Mouse (Mus musculus): ENCODE results near the gene Fndc3b.
"Not testable (repeated sequence)": the region's sequence is repeated elsewhere in the genome, so short reads cannot be mapped to it uniquely, and the experiment has no call there.

Fndc3b gene

DNA sequence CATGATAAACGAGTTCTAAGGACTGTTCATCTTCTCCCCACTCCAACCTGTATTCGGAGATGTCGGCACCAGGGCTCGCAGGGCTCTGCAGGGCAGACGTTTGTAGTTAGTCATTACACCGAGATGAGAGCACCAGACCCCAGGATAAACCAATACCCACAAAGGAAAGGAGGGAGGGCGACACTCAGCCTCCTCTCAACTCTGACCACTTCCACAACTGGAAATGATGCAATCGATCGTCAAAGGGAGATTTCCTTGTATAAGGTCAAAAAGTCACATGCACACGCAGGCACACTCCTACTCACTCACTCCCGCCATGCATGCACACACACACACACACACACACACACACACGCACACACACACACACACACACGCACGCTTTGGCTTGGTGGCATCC, 254.6 kb downstream of the Fndc3b start:
- DNase-seq = no peak

DNA sequence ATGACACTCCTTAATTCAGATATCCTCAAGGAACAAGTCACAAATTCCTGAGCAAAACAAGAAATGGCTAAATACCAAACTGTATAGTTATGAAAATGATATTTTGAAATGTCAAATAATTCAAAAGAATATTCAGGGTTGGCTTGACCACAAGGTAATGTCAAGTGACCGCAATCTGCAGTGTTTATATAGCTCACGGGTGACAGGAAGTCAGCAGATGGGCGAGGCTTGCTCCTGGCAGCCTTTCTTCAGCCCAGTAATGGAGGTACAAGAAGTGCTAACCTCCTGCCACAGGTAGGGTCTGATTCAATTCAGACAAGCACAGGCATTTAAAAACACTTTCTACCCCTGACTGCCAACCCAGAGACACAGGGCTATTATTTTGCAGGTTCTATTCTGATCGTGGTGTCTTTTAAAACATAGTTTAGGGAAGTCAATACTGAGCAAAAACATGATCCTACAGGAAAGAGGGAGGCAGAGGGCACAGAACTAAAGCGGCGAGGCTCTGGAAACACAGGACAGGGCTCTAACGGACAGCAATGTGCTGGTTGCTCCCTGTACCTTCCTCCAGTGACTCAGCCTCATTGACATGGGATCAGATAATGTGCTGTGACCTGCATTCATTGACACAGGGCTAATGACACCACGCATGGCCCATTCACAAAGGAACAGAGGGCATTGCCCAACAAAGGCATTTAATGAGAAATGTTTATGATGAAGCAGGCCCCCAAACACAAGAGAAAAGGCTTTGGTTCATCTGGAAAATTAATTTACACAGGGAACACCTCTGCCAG, 256.5 kb downstream of the Fndc3b start:
- no peak for DNase-seq

- no peak for DNase-seq
Measured at GRCm38 (mm10) chr3:27453453-27454098, 257.5 kb downstream of the Fndc3b start.

GRCm38 (mm10) chr3:27449447-27449846, 261.7 kb downstream of the Fndc3b start:
- no peak for DNase-seq

- no peak for DNase-seq
Measured at GRCm38 (mm10) chr3:27448367-27448766, 262.7 kb downstream of the Fndc3b start.

DNA sequence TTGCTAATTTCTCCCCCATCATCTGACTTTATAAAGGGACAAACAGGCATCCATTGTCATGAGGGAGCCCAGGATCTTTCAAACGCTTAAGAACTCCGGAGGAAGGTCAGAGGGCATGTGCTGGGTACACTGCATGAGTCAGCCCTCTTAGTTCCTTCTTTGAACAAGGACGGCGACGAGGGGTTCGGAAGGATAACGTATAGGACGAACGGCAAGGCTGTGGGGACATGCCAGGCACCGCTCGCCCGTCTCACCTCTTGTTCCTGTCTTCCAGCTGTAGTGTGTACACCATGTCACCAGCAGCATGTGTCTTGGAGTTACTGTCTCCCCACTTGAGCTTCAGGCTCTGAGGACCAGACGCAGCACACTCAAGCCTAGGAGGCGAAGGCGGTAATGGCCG, 271.4 kb downstream of the Fndc3b start:
- DNase-seq = no peak

GRCm38 (mm10) chr3:27435096-27435620, 275.9 kb downstream of the Fndc3b start:
- DNase-seq = no peak

DNA sequence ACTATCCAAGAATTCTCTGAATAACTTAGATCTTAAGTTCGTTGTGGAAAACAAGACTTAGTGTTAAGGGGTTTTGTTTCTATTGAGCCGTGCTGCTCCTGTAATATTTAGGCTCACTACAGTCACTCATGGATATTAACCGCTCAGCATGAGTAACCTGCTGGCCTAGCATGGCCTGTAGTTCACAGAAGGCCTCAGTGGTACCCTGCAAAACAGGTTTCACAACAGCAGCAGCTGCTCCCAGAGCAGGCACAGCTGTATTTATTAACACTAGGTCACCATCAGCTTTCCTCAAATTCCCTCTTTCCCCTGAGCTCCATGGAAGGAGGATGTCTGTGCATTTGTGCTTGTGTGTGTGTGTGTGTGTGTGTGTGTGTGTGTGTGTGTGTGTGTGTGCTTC, 278.1 kb downstream of the Fndc3b start:
- no peak for DNase-seq

GRCm38 (mm10) chr3:27430621-27431263, 280.4 kb downstream of the Fndc3b start:
- DNase-seq = no peak

DNA sequence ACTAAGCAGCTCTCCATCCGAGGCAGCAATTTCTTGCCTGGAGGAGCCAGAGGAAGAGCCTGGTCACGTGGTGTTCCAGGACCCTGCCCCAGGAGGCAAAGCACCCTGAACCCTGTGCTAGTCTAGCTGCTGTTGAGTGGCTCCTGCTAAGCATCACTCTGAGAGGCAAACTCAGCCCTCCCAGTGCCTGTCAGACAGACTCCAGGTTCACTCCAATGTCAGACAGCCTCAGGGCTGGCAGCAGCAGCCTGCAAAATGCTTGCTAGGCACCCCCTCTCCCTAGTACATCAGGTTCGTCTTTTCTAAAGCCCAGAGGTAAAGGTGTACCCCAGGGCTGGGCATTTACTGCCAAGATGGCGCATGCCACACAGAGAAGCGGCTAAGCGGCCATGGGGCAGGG, 283.7 kb downstream of the Fndc3b start:
- DNase-seq = no peak

GRCm38 (mm10) chr3:27424049-27424667, 286.9 kb downstream of the Fndc3b start:
- DNase-seq = no peak

DNA sequence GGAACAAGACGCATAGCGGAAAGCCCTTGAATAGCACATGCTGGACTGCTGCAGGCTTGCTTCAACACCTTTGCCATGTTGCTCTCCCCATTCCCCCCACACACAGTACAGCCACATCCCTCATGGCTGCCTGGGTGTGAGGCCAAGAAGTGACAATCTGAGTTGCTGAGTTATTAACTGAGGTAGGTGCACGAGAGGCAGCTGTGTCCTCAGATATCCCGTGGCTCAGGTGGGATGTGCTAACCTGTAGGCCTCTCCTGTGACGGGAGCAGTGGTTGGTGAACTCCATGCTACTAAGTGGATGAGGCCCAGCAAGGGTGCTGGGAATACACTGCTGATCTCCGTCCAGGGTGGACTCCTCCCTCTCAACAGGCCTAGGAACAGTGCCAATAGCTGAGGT, 288.6 kb downstream of the Fndc3b start:
- no peak for DNase-seq

GRCm38 (mm10) chr3:27421980-27422379, 289.1 kb downstream of the Fndc3b start:
- no peak for DNase-seq

DNA sequence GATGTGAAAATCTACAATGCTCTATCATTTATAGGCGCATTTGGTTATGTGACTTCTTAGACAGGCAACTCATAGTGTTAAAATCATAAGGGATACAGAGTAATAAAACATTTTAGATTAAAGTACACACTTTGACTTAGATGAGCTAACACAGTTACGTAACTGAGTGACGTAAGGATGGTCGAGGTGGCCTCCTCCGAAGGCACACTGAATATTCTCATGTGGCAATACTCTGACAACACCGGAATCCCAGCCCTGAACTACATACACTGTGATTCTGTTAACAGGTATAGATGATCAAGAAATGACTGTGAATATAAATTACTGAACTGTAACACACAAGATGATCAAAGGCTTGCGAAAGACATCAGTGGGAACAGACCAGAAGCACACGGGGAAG, 292.5 kb downstream of the Fndc3b start:
- DNase-seq = no peak

DNA sequence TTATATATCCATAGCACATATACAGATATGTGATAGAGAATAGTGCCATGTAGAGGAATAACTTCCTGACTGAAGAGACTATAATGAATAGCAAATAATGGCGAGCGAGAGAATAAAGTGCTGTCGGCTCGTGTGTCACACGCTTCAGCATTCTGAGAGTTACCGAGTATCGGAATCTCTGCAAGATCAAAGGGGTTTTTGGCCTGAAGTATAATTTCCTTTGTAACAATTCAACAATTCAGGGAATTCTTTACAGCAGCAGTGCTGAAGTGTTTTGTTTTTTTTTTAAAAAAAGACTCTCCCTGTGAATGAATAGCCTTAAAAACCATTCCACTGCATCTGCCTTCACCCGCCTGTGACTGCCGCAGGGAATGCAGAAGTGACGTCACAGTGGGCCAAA, 294.3 kb downstream of the Fndc3b start:
- DNase-seq = no peak

- DNase-seq = no peak
Measured at GRCm38 (mm10) chr3:27413566-27413965, 297.5 kb downstream of the Fndc3b start.

- no peak for DNase-seq
Measured at GRCm38 (mm10) chr3:27411286-27411685, 299.8 kb downstream of the Fndc3b start.

GRCm38 (mm10) chr3:27408564-27408963, 302.5 kb downstream of the Fndc3b start:
- no peak for DNase-seq

GRCm38 (mm10) chr3:27406440-27406839, 304.7 kb downstream of the Fndc3b start:
- no peak for DNase-seq

DNA sequence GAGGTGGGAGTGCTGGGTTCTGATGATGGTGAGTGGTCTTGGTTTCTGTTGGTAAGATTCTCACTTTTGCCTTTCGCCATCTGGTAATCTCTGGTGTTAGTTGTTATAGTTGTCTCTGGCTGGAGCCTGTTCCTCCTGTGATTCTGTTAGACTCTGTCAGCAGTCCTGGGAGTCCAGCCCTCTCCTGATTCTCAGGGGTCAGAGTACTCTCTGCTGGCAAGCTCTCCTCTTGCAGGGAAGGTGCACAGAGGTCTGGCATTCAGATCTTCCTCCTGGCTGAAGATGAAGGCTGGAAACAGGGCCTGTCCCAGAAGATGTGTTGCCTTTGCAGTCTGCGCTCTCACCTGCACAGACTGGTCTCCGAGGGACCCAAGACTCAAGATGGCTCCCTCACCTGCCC, 310.1 kb downstream of the Fndc3b start:
- DNase-seq = not testable (repeated sequence)

DNA sequence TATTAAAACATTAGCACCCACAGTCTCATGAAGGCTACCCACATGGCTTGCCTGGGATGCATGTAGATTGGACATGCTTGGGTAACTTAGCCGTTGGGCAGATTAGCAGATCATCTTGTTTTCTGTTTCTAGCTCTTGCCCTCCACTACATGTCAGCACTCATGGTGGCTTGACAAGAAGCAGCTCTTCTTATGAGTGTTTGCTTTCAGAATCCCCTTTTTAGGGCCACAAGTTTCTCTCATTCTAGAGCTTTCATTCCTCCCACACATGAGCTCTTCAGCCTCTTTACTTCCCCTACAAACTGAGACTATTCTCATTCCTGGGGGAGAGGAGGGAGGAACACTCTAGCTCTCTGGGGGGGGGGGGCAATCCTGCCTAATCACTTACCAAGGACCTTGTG, 321.2 kb downstream of the Fndc3b start:
- DNase-seq = no peak

DNA sequence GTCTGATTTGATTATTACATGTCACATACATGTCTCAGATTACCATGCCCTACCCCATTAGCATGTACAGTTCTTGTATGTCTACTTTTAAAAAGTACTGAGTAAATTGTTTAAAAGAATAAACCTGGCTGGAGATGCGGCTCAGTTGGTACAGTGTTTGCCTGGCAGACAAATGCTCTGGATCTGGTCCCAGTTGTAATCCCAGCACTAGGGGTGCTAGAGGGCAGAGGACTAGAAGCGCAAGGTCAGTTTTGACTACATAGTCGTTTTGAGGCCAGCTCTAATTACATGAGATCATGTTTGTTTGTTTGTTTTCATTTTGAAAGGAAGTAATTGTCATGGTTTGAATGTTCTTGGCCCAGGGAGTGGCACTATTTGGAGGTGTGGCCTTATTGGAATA, 326.3 kb downstream of the Fndc3b start:
- no peak for DNase-seq

DNA sequence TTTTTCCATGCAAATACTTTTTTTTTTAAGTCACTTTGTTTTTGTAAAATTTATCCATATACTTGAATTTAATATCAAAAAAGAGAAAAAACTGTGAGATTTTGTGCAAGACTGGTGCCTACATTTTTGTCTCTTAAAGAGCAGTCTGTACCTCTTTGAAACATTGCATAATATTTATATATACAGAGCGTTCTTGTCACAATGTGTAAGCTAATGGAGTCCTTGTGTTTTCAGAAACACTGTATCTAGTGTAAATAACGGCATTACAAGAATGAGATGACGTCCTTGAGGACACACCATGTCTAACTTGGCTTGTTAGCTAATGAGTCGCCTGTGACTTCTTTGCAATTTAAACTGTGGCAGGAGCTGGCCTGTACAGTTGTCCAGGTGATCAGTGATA, 333.2 kb downstream of the Fndc3b start:
- DNase-seq = no peak
